Mouse (Mus musculus) neural tube, embryonic 14.5 days (tissue): ENCODE measurements around the gene Sult1a1. TPM values are rescaled to one million over a fixed set of nuclear protein-coding genes. Genes with fewer than 3 reads are reported as not detected.

ENCODE experiments used
- ATAC-seq: fragments of 200-750 bp; cut with Nextera tagmentation; 2 replicates; pipeline ENCODE4 v1.8.0; 2017; ENCODE audit warnings: low read depth, mild to moderate bottlenecking, moderate TSS enrichment, moderate library complexity
- H3K27ac ChIP-seq: fragments of 300-500 bp; sonication (generic); 2 replicates; pipeline ENCODE4 v1.5.1; 2014; ENCODE audit warnings: low read depth, mild to moderate bottlenecking, control low read depth, low read length, moderate library complexity, mixed read lengths
- H3K27me3 ChIP-seq: fragments of 300-500 bp; sonication (generic); 2 replicates; pipeline ENCODE4 v1.6.1; 2014; ENCODE audit warnings: low read length; ENCODE audit not compliant: control insufficient read depth, insufficient read depth
- H3K36me3 ChIP-seq: fragments of 300-500 bp; sonication (generic); 2 replicates; pipeline ENCODE4 v1.6.1; 2014; ENCODE audit warnings: low read length, mixed read lengths; ENCODE audit not compliant: control insufficient read depth, insufficient read depth
- H3K4me1 ChIP-seq: fragments of 300-500 bp; sonication (generic); 2 replicates; pipeline ENCODE4 v1.6.1; 2014; ENCODE audit warnings: low read length; ENCODE audit not compliant: control insufficient read depth, insufficient read depth
- H3K4me2 ChIP-seq: fragments of 300-500 bp; sonication (generic); 2 replicates; pipeline ENCODE4 v1.6.1; 2014; ENCODE audit warnings: mild to moderate bottlenecking, low read depth, low read length, control low read depth
- H3K4me3 ChIP-seq: fragments of 300-500 bp; sonication (generic); 2 replicates; pipeline ENCODE4 v1.5.1; 2014; ENCODE audit warnings: low read depth, low read length, control low read depth, mixed read lengths
- H3K9ac ChIP-seq: fragments of 300-500 bp; sonication (generic); replicated peaks from 2 replicates; pipeline ENCODE4 v1.6.1; 2014; ENCODE audit warnings: low read depth, mild to moderate bottlenecking, control low read depth, low read length, mixed read lengths
- H3K9me3 ChIP-seq: fragments of 300-500 bp; sonication (generic); 2 replicates; pipeline ENCODE4 v1.6.1; 2016; ENCODE audit warnings: low read length; ENCODE audit not compliant: control insufficient read depth
- WGBS: fragments of 180-500 bp; shearing (Covaris S2); extraction: QIAGEN DNeasy Blood & Tissue Kit; methylation state at CpG from one replicate; pipeline ENCODE4 v1.1.7; 2014; 5-methylcytosine and 5-hydroxymethylcytosine counted together
- polyA plus RNA-seq: library from polyadenylated mRNA; unstranded; fragments of >200 nt; fragmentation: Nextera tagmentation; extraction: Ambion mirVana; gene quantifications from 2 replicates; pipeline ENCODE4 v1.2.1, GENCODE M21; 2014

Sult1a1 gene
- polyA plus RNA-seq, 1 experiment from 2014 or later, result 0.59 TPM

- WGBS, result 85% methylated on average over 8 of the region's 8 CpGs
- no peaks in the 10 kb centered on the region for H3K4me1 ChIP-seq
- no peak overlapping the region for H3K4me3 ChIP-seq
- H3K9me3 ChIP-seq, result no peaks in the 10 kb centered on the region
- H3K27ac ChIP-seq, result no peak overlapping the region
- no peak overlapping the region for H3K9ac ChIP-seq
- no peaks in the 10 kb centered on the region for H3K27me3 ChIP-seq
- peaks cover 4% of the 10 kb centered on the region; the same call in 1 of the 2 replicates for H3K36me3 ChIP-seq
- ATAC-seq, result no peak
- no peak overlapping the region for H3K4me2 ChIP-seq
These were observed 2.5 kb upstream of the Sult1a1 start for GRCm38 (mm10) chr7:126678545-126679341.

DNA sequence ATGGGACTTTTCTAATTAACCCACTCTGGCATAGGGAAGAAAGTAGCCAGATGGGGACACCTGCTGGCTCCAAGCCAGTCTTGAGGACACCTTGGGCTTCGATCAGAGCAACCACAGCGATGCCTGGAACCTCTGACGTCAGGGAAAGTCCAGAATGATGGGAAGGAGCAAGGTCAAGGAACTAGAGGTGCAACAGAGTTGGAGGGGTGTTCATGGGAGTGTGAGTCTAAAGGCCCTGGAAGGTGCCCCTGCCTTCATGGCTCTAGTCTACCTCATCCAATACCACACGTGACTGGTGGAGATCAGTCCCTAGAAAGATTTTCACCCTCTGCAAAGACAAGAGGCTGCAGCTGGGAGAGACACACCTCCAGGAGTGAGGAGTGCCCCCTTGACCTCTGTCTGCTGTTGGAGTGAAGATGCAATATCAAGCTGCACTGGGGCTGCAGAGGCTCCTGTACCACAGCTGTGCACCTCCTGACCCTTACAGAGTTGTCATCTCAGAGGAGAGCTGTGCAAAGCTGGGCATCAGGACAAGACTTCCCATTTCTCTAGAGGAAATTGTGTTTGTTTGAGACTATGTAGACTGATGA lies 494 bp upstream of the Sult1a1 start:
- H3K27ac ChIP-seq, result no peak overlapping the region
- no peaks in the 10 kb centered on the region for H3K27me3 ChIP-seq
- H3K9me3 ChIP-seq, result no peaks in the 10 kb centered on the region
- no peak overlapping the region for H3K4me2 ChIP-seq
- H3K36me3 ChIP-seq, result peaks cover 7% of the 10 kb centered on the region; the same call in 1 of the 2 replicates
- H3K4me1 ChIP-seq, result no peaks in the 10 kb centered on the region
- ATAC-seq, result no peak
- no peak overlapping the region for H3K4me3 ChIP-seq
- 83% methylated on average over 4 of the region's 4 CpGs for WGBS
- no peak overlapping the region for H3K9ac ChIP-seq

GRCm38 (mm10) chr7:126675104-126675503 lies 1.1 kb downstream of the Sult1a1 start:
- Histone ChIP-seq H3K27ac (no peak overlapping the region), H3K36me3 (peaks cover 12% of the 10 kb centered on the region; the same call in 1 of the 2 replicates), H3K4me2 (no peak overlapping the region), H3K9me3 (no peaks in the 10 kb centered on the region), H3K4me1 (no peaks in the 10 kb centered on the region), H3K9ac (no peak overlapping the region), H3K4me3 (no peak overlapping the region), H3K27me3 (no peaks in the 10 kb centered on the region)
- WGBS, result 94% methylated on average over 8 of the region's 8 CpGs
- no peak for ATAC-seq

GRCm38 (mm10) chr7:126672111-126672510 lies 4.1 kb downstream of the Sult1a1 start:
- H3K9me3 ChIP-seq, result no peaks in the 10 kb centered on the region
- H3K4me3 ChIP-seq, result no peak overlapping the region
- no peak overlapping the region for H3K4me2 ChIP-seq
- ATAC-seq, result no peak
- H3K36me3 ChIP-seq, result peaks cover 9% of the 10 kb centered on the region; the same call in 1 of the 2 replicates
- 94% methylated on average over 9 of the region's 9 CpGs for WGBS
- no peak overlapping the region for H3K27ac ChIP-seq
- no peaks in the 10 kb centered on the region for H3K27me3 ChIP-seq
- no peak overlapping the region for H3K9ac ChIP-seq
- no peaks in the 10 kb centered on the region for H3K4me1 ChIP-seq

DNA sequence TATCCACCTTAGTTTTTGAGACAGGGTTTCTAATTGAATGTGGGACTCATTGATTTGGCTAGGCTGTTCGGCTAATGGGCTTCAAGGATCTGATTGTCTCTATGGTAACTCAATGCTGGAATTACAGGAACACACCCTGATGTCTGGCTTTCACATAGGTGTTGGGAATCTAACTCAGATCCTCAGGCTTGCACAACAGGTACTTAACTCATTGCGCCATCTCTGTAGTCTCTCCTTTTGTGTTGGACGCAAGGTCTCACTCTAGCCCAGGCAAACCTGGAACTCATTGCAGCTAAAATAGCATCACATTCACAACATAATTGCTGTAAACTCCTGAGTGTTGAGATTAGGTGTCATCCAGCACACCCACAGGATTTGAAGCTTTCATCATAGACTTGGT lies 6.1 kb downstream of the Sult1a1 start:
- ATAC-seq, result no peak
- Histone ChIP-seq H3K9ac (no peak overlapping the region), H3K4me3 (no peak overlapping the region), H3K27me3 (no peaks in the 10 kb centered on the region), H3K36me3 (peaks cover 12% of the 10 kb centered on the region; the same call in 1 of the 2 replicates), H3K4me1 (no peaks in the 10 kb centered on the region), H3K9me3 (no peaks in the 10 kb centered on the region), H3K27ac (no peak overlapping the region), H3K4me2 (no peak overlapping the region)
- WGBS, result 87% methylated on average over 3 of the region's 3 CpGs

- no peak overlapping the region for H3K9ac ChIP-seq
- H3K4me1 ChIP-seq, result no peaks in the 10 kb centered on the region
- H3K4me2 ChIP-seq, result no peak overlapping the region
- no peak overlapping the region for H3K27ac ChIP-seq
- WGBS, result 86% methylated on average over 5 of the region's 5 CpGs
- no peaks in the 10 kb centered on the region for H3K9me3 ChIP-seq
- H3K36me3 ChIP-seq, result peaks cover 15% of the 10 kb centered on the region; the same call in 1 of the 2 replicates
- H3K4me3 ChIP-seq, result no peak overlapping the region
- H3K27me3 ChIP-seq, result no peaks in the 10 kb centered on the region
- no peak for ATAC-seq
These were observed 7.8 kb downstream of the Sult1a1 start for GRCm38 (mm10) chr7:126668452-126668851.

DNA sequence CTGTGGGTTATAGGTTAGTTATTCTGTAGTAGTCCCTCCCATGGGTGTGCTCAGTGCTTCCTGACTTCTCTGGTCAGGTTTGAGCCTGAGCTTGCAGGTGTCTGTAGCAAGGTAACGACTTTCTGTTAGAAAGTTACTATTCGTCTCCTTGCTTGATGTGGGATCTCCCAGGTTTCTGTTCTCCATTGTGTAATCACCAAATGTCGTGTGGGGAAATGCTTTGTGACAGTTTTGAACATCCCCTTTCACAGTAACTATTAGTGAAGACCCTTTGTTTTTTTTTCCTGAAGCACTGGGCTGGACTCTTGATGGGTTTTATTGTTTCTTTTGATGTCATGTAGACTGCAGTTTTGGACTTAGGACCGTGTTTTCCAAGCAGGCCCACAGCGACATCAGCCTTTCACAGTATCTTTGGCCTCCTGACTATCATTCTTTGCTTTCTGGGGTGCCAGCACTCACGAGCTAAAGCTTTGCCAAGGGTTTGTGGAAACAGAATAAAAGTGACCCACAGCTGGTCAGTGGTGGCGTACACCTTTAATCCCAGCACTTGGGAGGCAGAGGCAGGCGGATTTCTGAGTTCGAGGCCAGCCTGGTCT lies 8.6 kb downstream of the Sult1a1 start:
- ATAC-seq, result no peak
- H3K36me3 ChIP-seq, result peaks cover 22% of the 10 kb centered on the region
- no peak overlapping the region for H3K9ac ChIP-seq
- H3K27me3 ChIP-seq, result no peaks in the 10 kb centered on the region
- H3K4me3 ChIP-seq, result no peak overlapping the region
- no peaks in the 10 kb centered on the region for H3K4me1 ChIP-seq
- 78% methylated on average over 9 of the region's 9 CpGs for WGBS
- no peak overlapping the region for H3K4me2 ChIP-seq
- H3K9me3 ChIP-seq, result no peaks in the 10 kb centered on the region
- H3K27ac ChIP-seq, result no peak overlapping the region

DNA sequence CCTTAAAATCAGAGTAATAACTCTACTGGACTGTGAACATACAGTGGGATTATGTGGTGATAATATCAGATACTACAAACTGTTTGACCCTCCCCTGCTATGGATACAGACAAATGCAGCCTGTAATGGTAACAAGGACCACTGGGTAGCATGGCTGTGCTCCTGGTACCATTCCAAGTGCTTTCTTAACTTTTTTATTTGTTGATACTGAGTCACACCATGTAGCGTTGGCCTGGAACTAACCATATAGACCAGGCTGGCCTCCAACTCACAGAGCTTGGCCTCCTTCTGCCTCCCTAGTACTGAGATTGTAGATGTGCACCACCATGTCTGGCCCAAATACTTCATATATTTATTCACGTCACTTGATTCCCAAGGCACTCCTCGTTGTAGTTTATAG lies 11.0 kb downstream of the Sult1a1 start:
- Histone ChIP-seq H3K9me3 (no peaks in the 10 kb centered on the region), H3K27ac (no peak overlapping the region), H3K4me2 (no peak overlapping the region), H3K27me3 (no peaks in the 10 kb centered on the region), H3K9ac (no peak overlapping the region), H3K36me3 (peaks cover 15% of the 10 kb centered on the region), H3K4me3 (no peak overlapping the region), H3K4me1 (no peaks in the 10 kb centered on the region)
- ATAC-seq, result no peak
- WGBS, result 95% methylated on average over 3 of the region's 3 CpGs

DNA sequence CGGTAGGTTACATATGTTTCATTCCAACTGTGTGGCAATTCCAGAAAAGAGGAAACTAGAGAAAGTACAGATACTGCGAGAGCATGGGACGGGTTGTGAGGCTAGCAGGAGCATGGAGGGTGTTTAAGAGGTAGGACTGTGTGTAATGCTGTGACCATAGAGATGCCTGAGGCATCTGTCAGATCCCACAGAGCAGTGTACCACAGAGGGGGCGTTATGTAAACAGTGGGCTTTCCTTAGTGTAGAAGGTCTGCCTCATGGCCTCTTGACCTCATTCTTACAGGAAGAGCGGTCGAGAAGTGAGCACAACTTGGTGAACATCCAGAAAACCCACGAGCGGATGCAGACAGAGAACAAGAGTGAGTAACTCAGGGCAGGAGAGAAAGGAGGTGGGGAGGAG lies 12.6 kb downstream of the Sult1a1 start:
- H3K4me1 ChIP-seq, result no peaks in the 10 kb centered on the region

More for the DNA sequence above, 12.6 kb downstream of the Sult1a1 start:
- Histone ChIP-seq H3K27ac (no peak overlapping the region), H3K27me3 (no peaks in the 10 kb centered on the region), H3K4me2 (no peak overlapping the region), H3K36me3 (peaks cover 15% of the 10 kb centered on the region), H3K4me3 (no peak overlapping the region), H3K9me3 (no peaks in the 10 kb centered on the region), H3K9ac (no peak overlapping the region)
- no peak for ATAC-seq
- 78% methylated on average over 8 of the region's 8 CpGs for WGBS
